Mouse (Mus musculus) ES-Bruce4 (cell line): ENCODE data around the gene Olfr733. TPM values are rescaled to one million over a fixed set of nuclear protein-coding genes. Genes with fewer than 3 reads are reported as not detected.

ENCODE experiments used
- H3K27ac ChIP-seq: 2 replicates; pipeline ENCODE4 v1.5.1; 2012; ENCODE audit warnings: low read length, inconsistent platforms; ENCODE audit not compliant: insufficient read depth
- H3K27me3 ChIP-seq: 2 replicates; pipeline ENCODE4 v1.6.1; 2012; ENCODE audit warnings: mild to moderate bottlenecking, low read length, inconsistent platforms; ENCODE audit not compliant: control insufficient read depth, poor library complexity, insufficient read depth, severe bottlenecking
- H3K36me3 ChIP-seq: 2 replicates; pipeline ENCODE4 v1.6.1; 2012; ENCODE audit warnings: inconsistent platforms, mild to moderate bottlenecking, low read length, moderate library complexity; ENCODE audit not compliant: control insufficient read depth, poor library complexity, insufficient read depth, severe bottlenecking
- H3K4me1 ChIP-seq: one replicate; pipeline ENCODE4 v1.8.1; 2011; ENCODE audit warnings: low read length; ENCODE audit not compliant: control insufficient read depth, insufficient read depth
- H3K4me3 ChIP-seq: 2 replicates; pipeline ENCODE4 v1.5.1; 2011; ENCODE audit warnings: low read depth, mild to moderate bottlenecking, low read length
- H3K9ac ChIP-seq: 2 replicates; pipeline ENCODE4 v1.6.1; 2012; ENCODE audit warnings: low read depth, mild to moderate bottlenecking, inconsistent platforms; ENCODE audit not compliant: poor library complexity, severe bottlenecking
- H3K9me3 ChIP-seq: replicated peaks from 2 replicates; pipeline ENCODE4 v1.6.1; 2012; ENCODE audit warnings: mild to moderate bottlenecking, low read length, inconsistent platforms; ENCODE audit not compliant: control insufficient read depth, poor library complexity, insufficient read depth, severe bottlenecking
- CTCF ChIP-seq: IDR thresholded peaks from one replicate; pipeline ENCODE4 v1.8.1; 2011; ENCODE audit warnings: low read depth, low read length
- EP300 ChIP-seq: IDR thresholded peaks from 2 replicates; pipeline ENCODE4 v1.6.1; 2011; ENCODE audit warnings: low read depth, low read length; ENCODE audit not compliant: insufficient read depth
- POLR2A ChIP-seq: IDR thresholded peaks from one replicate; pipeline ENCODE4 v1.8.1; 2011; ENCODE audit warnings: low read length; ENCODE audit not compliant: insufficient read depth
- polyA plus RNA-seq: library from polyadenylated mRNA; stranded (reverse); fragments of >200 nt; gene quantifications from 2 replicates; pipeline ENCODE4 v1.2.4, GENCODE M21; 2011; ENCODE audit warnings: low read depth; ENCODE audit not compliant: missing spikeins, insufficient read depth, insufficient read length

Olfr733 gene
- polyA plus RNA-seq, result not detected in 2 replicates

DNA sequence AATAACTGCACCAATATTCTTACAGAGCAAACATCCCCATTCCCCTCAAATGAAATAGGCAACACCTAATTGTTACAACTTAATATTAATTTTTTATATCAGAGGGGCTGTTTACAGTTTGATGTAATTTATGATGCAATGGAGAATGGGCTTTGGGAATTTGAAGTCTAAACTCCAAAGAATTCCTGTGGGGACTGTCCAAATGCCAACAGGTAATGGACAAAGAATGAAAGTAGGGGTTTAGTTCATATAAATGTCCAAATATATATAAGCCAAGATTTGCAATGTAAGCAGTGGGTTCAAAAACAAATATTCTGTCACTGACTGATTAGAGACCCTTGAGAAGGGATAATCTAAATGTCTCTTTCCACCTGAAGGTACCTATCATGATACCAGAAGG, at the start of gene Olfr733:
Olfr733 (minus strand) TSS at position 101 of the 400 bp plus-strand sequence.
- Histone ChIP-seq H3K36me3 (no peaks in the 10 kb centered on the region), H3K4me1 (no peaks in the 10 kb centered on the region), H3K27ac (no peak within 1 kb of the TSS), H3K9me3 (no peaks in the 10 kb centered on the region), H3K27me3 (no peaks in the 10 kb centered on the region), H3K9ac (no peak within 1 kb of the TSS), H3K4me3 (no peak within 1 kb of the TSS)
- TF ChIP-seq CTCF, result no peak
- no peak for TF ChIP-seq POLR2A
- TF ChIP-seq EP300, result no peak

DNA sequence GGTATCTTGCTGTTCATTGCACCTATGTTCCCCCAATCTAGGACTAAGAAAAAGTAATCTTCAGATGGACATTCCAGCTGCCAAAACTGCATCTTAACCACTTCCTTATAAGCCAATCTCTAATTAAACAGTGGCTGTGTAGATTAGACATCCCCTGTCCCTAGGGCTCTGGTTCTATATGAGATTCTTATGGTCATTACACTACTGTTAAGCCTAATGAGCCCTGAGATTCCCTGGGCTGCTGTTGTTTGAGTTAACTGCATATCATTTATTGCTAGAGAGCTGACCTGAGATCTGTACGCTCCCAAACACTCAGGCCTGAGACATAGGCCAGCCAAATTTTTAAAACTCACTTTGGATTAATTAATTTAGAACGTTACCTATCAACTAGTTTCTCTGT, 47.5 kb upstream of the Olfr733 start, which contains the start of gene Olfr735:
Olfr735 (minus strand) TSS at position 77 of the 400 bp plus-strand sequence.
- no peak within 1 kb of the TSS for H3K4me3 ChIP-seq
- no peaks in the 10 kb centered on the region for H3K36me3 ChIP-seq
- TF ChIP-seq EP300 (no peak), CTCF (no peak), POLR2A (no peak)

DNA sequence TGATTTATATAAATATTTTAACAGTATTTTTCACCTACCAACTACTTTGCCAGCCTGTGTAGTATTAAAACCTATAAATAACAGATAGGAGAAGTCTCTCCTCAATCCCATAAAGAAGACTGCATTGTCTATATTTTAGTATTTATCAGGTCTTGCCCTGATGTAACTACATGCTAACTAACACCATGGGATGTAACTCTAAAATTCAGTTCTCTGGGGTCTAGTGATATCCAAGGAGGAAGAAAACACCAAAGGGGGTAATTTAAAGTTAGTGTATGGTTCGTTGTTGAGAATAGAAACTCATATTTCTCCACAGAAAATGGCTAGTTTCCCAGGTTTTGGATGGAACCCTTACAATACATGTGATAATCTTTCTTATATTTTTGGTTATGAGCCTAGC, 25.3 kb upstream of the Olfr733 start, which contains the start of gene Olfr734:
Olfr734 (minus strand) TSS at position 101 of the 400 bp plus-strand sequence.
- H3K9me3 ChIP-seq, result no peaks in the 10 kb centered on the region

More for the DNA sequence above, 47.5 kb upstream of the Olfr733 start, which contains the start of gene Olfr735:
- Histone ChIP-seq H3K27me3 (no peaks in the 10 kb centered on the region), H3K27ac (no peak within 1 kb of the TSS), H3K4me1 (no peaks in the 10 kb centered on the region), H3K9me3 (no peaks in the 10 kb centered on the region), H3K9ac (no peak within 1 kb of the TSS)

DNA sequence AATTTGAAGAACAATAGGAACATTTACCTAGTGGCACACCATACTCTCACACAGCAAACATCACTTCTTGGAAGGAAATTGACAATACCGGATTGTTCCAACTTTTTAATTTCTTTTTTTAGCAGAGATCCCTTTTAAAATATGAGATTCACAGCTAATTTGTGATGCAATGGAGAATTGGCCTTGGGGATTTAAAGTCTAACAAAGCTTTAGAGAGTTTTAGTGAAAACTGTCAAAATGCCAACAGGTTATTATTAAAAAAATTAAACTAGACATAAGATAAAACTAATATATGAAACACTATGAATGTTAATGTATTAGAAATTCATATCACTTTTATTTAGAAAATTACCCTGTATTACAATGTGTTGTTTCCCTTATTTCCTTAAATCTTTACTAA, 17.2 kb downstream of the Olfr733 start, which contains the start of gene Olfr732:
Olfr732 (minus strand) TSS at position 101 of the 400 bp plus-strand sequence.
- Histone ChIP-seq H3K9me3 (no peaks in the 10 kb centered on the region), H3K4me1 (no peaks in the 10 kb centered on the region), H3K27me3 (no peaks in the 10 kb centered on the region), H3K9ac (no peak within 1 kb of the TSS), H3K36me3 (no peaks in the 10 kb centered on the region), H3K4me3 (no peak within 1 kb of the TSS), H3K27ac (no peak within 1 kb of the TSS)
- TF ChIP-seq EP300 (no peak), CTCF (no peak), POLR2A (no peak)

More for the DNA sequence above, 25.3 kb upstream of the Olfr733 start, which contains the start of gene Olfr734:
- H3K27ac ChIP-seq, result no peak within 1 kb of the TSS
- H3K9ac ChIP-seq, result no peak within 1 kb of the TSS
- H3K27me3 ChIP-seq, result no peaks in the 10 kb centered on the region
- no peaks in the 10 kb centered on the region for H3K36me3 ChIP-seq
- TF ChIP-seq EP300 (no peak), CTCF (no peak), POLR2A (no peak)
- no peaks in the 10 kb centered on the region for H3K4me1 ChIP-seq
- H3K4me3 ChIP-seq, result no peak within 1 kb of the TSS

Other genes starting within 250 kb of the Olfr733 start
- not detected in 2 replicates for gene Olfr726, start 210.6 kb downstream of the Olfr733 start, polyA plus RNA-seq
- not detected in 2 replicates for gene Olfr727, start 178.3 kb downstream of the Olfr733 start, polyA plus RNA-seq
- not detected in 2 replicates for gene Olfr728, start 158.8 kb downstream of the Olfr733 start, polyA plus RNA-seq
- 0.13 TPM in 1 of 2 replicates, not detected in the other for gene Olfr729, start 148.6 kb downstream of the Olfr733 start, polyA plus RNA-seq
- gene Olfr730, start 113.3 kb downstream of the Olfr733 start, polyA plus RNA-seq, result not detected in 2 replicates
- not detected in 2 replicates for gene Olfr731, start 59.7 kb downstream of the Olfr733 start, polyA plus RNA-seq
- gene Olfr732, start 17.3 kb downstream of the Olfr733 start, polyA plus RNA-seq, result not detected in 2 replicates
- gene Olfr734, start 25.2 kb upstream of the Olfr733 start, polyA plus RNA-seq, result not detected in 2 replicates
- gene Olfr735, start 47.4 kb upstream of the Olfr733 start, polyA plus RNA-seq, result not detected in 2 replicates
- gene Tlr11, start 56.4 kb upstream of the Olfr733 start, polyA plus RNA-seq, result not detected in 2 replicates
- gene Olfr736, start 79.6 kb upstream of the Olfr733 start, polyA plus RNA-seq, result not detected in 2 replicates
- gene Olfr738, start 106.0 kb upstream of the Olfr733 start, polyA plus RNA-seq, result not detected in 2 replicates
- not detected in 2 replicates for gene Olfr739, start 117.1 kb upstream of the Olfr733 start, polyA plus RNA-seq
- gene Olfr740, start 144.0 kb upstream of the Olfr733 start, polyA plus RNA-seq, result not detected in 2 replicates
- not detected in 2 replicates for gene Olfr741, start 171.2 kb upstream of the Olfr733 start, polyA plus RNA-seq
- not detected in 2 replicates for gene Olfr742, start 202.1 kb upstream of the Olfr733 start, polyA plus RNA-seq
- gene Olfr743, start 220.3 kb upstream of the Olfr733 start, polyA plus RNA-seq, result not detected in 2 replicates